Mouse (Mus musculus): ENCODE data around the gene Pla2g2d.

DNA sequence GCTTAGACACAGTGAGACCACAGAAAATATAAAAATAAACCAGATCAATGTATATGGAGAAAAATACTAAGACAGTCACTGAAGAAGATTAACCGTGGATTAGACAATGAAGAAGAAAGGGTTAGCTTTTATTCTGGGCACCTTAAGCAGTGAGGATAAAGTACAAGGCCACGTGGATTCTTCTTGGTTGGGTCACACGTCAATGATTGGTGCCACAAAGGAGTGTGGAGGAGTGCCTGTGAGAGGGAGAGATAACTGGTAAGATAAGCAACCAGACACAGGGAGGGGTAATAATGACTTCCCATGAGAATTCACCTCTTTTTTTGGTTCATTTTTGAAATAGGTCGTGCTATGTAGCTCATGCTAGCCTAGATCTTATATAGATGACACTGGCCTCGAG is 3.1 kb upstream of the Pla2g2d start:
- TF ChIP-seq NELFE (IDR thresholded peaks at IDR 0.05; ENCODE audit: low read depth, low read length) (no peak), KAT2A (conservative IDR thresholded peaks at IDR 0.05; ENCODE audit: low read depth, low read length) (no peak), EP300 (IDR thresholded peaks at IDR 0.05; ENCODE audit: low read depth in 1 of 2, low read length in 2 of 2) (no peak), CTCF (IDR thresholded peaks at IDR 0.05 in 2 of 3, conservative IDR thresholded peaks at IDR 0.05 in 1 of 3; ENCODE audit: control insufficient read depth in 1 of 3, insufficient read depth in 1 of 3, low read depth in 2 of 3, low read length in 3 of 3, poor library complexity in 1 of 3, severe bottlenecking in 1 of 3) (no peak), POLR2A (IDR thresholded peaks at IDR 0.05; ENCODE audit: control insufficient read depth in 1 of 2, insufficient read depth in 1 of 2, low read depth in 1 of 2, low read length in 2 of 2, poor library complexity in 1 of 2) (no peak), TCF12 (IDR thresholded peaks at IDR 0.05; ENCODE audit: low read depth, low read length) (no peak), HCFC1 (IDR thresholded peaks at IDR 0.05; ENCODE audit: low read depth, low read length) (no peak), MAFK (IDR thresholded peaks at IDR 0.05; ENCODE audit: borderline replicate concordance, low read depth, low read length) (no peak), ZNF384 (IDR thresholded peaks at IDR 0.05; ENCODE audit: low read depth, low read length) (no peak), NRF1 (IDR thresholded peaks at IDR 0.05; ENCODE audit: insufficient read depth, low read depth, low read length, poor library complexity, severe bottlenecking) (no peak)
